Mouse (Mus musculus) spleen, postnatal 10 days (tissue): ENCODE data around the gene Ablim1.
A peak's percentile ranks its signal among the peaks of the same experiment; 100 is the strongest.

Experiments
- DNase-seq, 2 experiments: peaks; one replicate each; pipeline ENCODE4 v3.0.0; 2021 to 2022; ENCODE audit warnings: low spot score in 2 of 2

Gene Ablim1

GRCm38 (mm10) chr19:57188553-57188952, 126.2 kb downstream of the Ablim1 start:
- DNase-seq = no peak

GRCm38 (mm10) chr19:57185021-57185420, 129.7 kb downstream of the Ablim1 start:
- DNase-seq = no peak

- DNase-seq = no peak
Measured at GRCm38 (mm10) chr19:57182938-57183720, 131.6 kb downstream of the Ablim1 start.

GRCm38 (mm10) chr19:57181852-57182528, 132.7 kb downstream of the Ablim1 start:
- no peak for DNase-seq

GRCm38 (mm10) chr19:57181317-57181716, 133.4 kb downstream of the Ablim1 start:
- DNase-seq = no peak

- no peak for DNase-seq
Measured at GRCm38 (mm10) chr19:57180908-57181307, 133.8 kb downstream of the Ablim1 start.

- no peak for DNase-seq
Measured at GRCm38 (mm10) chr19:57180333-57180732, 134.4 kb downstream of the Ablim1 start.

GRCm38 (mm10) chr19:57179269-57179668, 135.4 kb downstream of the Ablim1 start:
- no peak for DNase-seq

GRCm38 (mm10) chr19:57177334-57177733, 137.4 kb downstream of the Ablim1 start:
- no peak for DNase-seq

GRCm38 (mm10) chr19:57175077-57175476, 139.6 kb downstream of the Ablim1 start:
- no peak for DNase-seq

GRCm38 (mm10) chr19:57174541-57174940, 140.2 kb downstream of the Ablim1 start:
- DNase-seq = no peak

- no peak for DNase-seq
Measured at GRCm38 (mm10) chr19:57174045-57174444, 140.7 kb downstream of the Ablim1 start.

- DNase-seq = no peak
Measured at GRCm38 (mm10) chr19:57172321-57172720, 142.4 kb downstream of the Ablim1 start.

- no peak for DNase-seq
Measured at GRCm38 (mm10) chr19:57170880-57171279, 143.8 kb downstream of the Ablim1 start.

GRCm38 (mm10) chr19:57169485-57169884, 145.2 kb downstream of the Ablim1 start:
- DNase-seq = no peak

- no peak for DNase-seq
Measured at GRCm38 (mm10) chr19:57167721-57168120, 147.0 kb downstream of the Ablim1 start.

- DNase-seq = no peak
Measured at GRCm38 (mm10) chr19:57164882-57165281, 149.8 kb downstream of the Ablim1 start.

GRCm38 (mm10) chr19:57163315-57163714, 151.4 kb downstream of the Ablim1 start:
- no peak for DNase-seq

GRCm38 (mm10) chr19:57161978-57162727, 152.6 kb downstream of the Ablim1 start:
- DNase-seq = no peak

- peak in 1 of 2 experiments; percentile 59 for DNase-seq
Measured at GRCm38 (mm10) chr19:57161010-57161660, 153.6 kb downstream of the Ablim1 start.

GRCm38 (mm10) chr19:57157731-57158343, 156.9 kb downstream of the Ablim1 start:
- DNase-seq = no peak
